Mouse (Mus musculus) lung, postnatal 10 days (tissue): ENCODE measurements around the gene Tnfrsf11a.
A peak's percentile ranks its signal among the peaks of the same experiment; 100 is the strongest.
"Not testable (repeated sequence)": the region's sequence is repeated elsewhere in the genome, so short reads cannot be mapped to it uniquely, and the experiment has no call there.

ENCODE experiments used
- DNase-seq: peaks from one replicate; pipeline ENCODE4 v3.0.0; 2021

Gene Tnfrsf11a

DNA sequence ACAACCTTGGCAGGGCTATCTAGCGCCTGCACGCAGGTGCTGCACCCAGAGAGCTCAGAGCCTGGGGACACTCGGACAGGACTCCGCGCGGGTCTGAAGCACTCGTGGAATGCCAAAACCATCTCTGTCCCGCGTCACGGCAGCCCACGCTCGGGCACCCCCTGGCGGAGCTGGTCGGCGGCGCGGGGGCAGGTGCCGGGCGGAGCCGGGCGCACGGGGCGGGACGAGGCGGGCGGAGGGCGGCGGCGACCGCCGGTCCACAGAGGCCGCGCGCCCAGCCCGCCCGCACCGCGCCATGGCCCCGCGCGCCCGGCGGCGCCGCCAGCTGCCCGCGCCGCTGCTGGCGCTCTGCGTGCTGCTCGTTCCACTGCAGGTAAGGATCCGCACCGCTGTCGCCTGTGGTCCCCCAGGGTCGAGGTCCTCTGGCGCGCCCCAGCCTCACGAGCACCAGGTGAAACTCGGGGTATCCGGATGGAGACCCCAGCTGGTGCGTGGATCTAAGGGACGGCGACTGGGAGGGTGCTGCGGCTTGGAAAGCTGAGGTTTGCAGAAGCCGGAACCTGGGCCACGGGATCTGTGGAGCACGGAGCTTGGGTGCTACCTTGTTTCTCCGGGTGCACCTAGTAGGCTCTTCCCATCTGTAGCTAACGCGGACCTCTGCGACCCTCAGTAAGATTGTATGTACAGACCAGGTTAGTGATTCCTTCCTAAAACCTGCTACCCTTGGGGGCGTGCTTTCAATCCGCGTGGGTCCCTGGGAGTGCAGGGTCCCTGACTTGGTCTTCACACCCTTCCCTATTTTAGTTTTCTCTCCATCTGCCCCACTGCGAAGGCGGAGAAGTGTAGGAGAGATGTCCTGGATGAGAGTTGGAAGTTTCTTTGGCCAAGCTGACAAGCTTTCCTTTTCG is at the start of gene Tnfrsf11a:
Gene Tnfrsf11a, plus strand, starts transcription at position 262 of the 908 bp plus-strand sequence.
- DNase-seq = peak; percentile 72

DNA sequence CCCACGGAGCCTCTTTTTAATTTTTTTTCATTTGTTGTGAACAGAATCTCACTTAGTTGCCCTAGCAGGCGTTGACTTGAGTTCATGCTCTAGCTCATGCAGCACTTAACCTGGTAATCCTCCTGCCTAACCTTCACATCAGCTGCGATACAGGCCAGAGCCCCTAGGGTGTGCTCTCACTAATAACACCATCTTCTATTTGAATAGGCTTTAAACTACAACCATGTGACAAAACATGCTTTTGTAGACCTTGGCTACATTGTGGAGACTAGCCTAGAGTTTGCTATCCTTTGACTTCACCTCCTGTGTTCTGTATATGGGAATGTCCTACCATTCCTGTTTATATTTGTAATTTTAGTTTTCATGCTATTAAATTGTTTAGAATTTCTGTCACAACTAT is 45.2 kb upstream of the Tnfrsf11a start:
- no peak for DNase-seq

DNA sequence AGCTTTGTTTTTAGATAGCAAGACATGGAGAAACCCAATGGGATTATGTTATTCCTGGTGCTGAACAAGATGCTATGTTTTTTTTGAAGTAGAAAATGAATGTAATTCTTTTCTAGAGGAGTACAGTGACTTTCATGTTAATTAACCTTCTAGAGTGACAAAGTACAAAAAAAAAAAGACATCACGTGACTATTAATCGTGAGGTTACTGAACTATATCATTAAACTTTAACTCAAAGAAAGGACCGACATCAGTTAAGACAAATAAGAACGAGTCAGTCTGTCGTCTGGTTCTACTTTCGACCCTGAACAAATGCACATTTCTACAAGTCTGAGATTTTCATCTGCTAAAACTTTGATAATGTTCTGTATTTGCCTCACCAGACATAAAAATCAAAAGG is 42.2 kb upstream of the Tnfrsf11a start:
- DNase-seq = no peak

DNA sequence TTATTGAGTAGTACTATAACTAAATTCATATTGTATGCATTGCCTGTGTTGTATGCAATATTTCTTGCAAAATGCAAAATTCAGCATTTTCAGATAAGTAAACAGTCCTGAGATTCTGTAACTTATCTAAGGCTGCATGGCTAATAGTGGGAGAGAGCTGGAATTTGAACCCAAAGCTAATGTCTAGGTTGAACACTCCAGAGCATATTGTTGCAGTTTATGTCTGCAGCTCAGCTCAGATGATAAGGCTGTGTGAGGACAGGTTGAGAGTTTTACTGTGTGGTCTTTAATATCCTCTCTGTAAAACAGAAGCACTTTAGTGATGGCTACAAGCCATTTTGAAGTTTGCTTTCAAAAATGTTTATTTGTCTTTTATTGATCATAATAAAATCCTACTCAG is 41.0 kb upstream of the Tnfrsf11a start:
- no peak for DNase-seq

DNA sequence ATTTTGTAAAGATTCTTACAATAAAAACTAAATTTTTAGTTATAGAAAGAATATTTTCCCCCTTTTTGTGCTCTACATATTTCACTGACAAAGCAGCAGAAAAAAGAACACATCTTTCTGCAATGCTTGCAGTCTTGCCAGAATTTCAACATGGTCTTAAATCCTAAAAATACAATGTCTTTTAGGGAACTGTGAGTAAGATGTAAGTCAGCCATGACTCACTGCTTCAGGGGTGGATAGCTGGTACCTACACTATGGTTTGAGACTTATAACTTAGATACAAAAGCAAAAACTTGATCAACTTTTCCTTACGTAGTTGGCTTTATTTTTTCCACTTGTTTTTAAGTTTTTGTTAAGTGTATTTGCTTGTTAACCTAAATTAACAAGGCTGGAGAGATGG is 38.0 kb upstream of the Tnfrsf11a start:
- DNase-seq = no peak

DNA sequence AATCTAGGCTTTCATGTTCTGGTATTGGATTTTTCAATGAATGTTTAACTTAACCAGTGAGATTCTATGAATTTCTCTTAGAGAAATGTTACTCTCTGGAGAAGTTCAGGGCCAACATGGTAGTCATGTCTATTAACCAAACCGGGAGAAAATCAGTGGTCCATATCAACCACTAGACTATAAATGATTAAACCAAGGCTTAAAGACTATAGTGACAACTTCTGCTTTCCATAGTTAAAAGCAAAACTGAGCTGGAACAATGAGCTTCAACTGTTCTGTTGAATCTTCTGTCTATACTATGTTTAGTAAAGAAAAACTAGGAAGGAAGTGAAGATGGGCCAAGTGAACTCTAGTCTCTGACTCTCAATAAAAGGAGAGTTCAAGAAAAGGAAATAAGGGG is 34.1 kb upstream of the Tnfrsf11a start:
- DNase-seq = no peak

DNA sequence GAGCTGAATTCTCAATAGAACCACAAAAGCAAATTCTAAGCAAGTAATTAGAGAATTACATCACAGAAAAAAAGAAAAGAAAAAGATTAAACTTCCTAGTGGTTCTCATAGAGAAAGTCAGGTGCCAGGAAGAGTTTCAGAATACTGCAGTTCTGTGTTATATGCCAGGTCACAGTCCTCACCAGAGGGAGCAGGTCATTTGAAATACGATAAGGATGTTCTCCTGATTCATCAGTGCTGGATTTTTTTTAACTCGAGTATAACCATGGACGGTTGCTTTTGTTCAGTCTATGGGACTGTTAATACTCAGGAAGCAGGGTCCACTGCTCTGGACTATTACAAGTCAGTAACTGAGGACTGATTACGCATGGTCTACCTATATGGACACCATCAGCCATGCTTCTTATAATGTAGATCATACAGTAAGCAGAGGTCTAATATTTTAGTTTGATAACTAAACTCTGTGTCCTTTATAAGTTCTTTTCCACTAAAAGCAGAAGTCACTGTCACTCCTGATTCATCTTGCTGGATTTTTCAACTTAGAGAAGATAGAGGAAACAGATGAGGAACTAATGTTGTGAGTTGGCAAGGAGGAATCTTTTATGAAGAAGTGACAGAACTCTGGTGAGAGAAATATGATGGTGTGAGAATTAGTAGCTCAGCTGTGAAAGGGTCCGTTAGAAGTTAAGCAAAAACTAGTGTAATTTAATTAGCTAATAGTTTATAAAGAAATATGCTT is 33.5 kb upstream of the Tnfrsf11a start:
- no peak for DNase-seq

- DNase-seq = no peak
These were observed 32.3 kb upstream of the Tnfrsf11a start for GRCm38 (mm10) chr1:105748091-105748799.

DNA sequence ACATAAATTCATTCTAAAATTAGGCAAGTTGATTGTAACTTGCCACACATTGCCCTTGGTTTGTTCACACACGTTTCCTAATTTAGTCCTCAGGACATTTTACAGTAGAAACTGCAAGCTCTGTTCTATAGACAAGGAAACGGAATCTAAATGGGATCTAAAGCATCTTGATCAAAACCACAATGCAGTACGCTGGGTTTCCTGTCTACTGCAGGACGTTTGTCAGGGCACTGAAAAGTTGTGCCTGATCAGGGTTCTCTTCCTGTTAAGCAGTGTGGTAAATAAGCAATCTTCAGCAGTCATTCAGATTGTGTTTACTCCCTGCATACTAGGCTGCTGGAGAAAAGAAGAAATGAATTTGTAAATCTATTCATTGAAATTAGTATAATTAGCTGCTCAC is 28.3 kb upstream of the Tnfrsf11a start:
- no peak for DNase-seq

DNA sequence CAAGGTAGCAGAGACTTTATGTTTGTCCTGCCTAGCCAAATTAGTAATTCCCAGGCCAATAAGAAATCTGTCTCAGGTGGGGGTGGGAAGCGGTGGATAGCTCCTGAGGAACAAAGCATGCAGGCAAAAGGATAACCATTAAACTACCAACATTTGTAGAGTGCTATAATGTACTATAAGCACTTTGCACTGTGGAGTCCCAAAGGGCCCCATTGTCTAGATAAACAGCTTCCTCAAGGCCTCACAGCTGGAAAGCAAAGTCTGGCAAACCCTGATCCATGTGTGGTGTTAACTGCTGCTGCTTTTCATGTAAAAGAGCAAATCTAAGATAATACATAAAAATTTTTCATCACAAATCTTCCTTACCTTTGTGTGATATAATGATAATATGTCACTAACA is 27.6 kb upstream of the Tnfrsf11a start:
- no peak for DNase-seq

- DNase-seq = no peak
These were observed 21.7 kb upstream of the Tnfrsf11a start for GRCm38 (mm10) chr1:105758798-105759197.

GRCm38 (mm10) chr1:105759422-105760165 is 20.9 kb upstream of the Tnfrsf11a start:
- DNase-seq = no peak

DNA sequence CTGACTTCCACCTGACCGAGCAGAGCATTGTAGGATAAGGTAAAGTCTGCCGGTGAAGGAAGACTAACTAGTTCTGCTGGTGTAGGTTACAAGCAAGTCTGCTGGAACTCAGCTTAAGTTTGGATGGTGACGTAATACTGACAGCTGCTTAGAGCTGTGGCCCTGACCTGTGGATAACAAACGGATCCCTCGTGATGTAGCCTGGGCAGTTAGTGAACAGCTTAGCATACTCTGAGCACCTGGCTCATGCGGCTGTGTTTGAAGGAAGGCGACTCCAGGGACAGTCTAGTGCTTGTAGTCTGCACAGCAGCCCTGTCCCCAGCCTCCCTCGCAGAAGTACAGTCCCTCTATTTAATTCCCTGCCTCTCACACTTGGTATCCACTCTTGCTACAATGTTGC is 14.9 kb upstream of the Tnfrsf11a start:
- no peak for DNase-seq

DNA sequence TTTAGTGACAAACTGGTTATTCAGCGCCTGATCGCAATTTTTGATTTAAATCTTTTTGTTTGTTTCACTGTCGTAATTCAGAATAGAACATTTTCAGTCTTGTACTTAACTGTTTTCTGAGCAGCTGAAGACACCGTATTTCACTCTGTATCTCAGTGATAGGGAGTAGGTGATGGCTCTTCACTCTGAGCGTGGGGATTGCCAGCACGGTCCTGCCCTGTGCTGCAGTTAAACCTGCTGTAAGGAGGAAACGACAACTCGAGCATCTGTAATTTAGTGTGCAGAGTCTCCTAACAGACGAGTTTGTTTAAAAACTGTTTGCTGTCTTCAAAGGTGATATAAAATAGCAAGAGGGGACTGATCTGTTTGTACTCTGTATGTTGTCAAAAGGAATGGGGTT is 14.4 kb upstream of the Tnfrsf11a start:
- not testable (repeated sequence) for DNase-seq

- no peak for DNase-seq
These were observed 12.1 kb upstream of the Tnfrsf11a start for GRCm38 (mm10) chr1:105768397-105768796.

DNA sequence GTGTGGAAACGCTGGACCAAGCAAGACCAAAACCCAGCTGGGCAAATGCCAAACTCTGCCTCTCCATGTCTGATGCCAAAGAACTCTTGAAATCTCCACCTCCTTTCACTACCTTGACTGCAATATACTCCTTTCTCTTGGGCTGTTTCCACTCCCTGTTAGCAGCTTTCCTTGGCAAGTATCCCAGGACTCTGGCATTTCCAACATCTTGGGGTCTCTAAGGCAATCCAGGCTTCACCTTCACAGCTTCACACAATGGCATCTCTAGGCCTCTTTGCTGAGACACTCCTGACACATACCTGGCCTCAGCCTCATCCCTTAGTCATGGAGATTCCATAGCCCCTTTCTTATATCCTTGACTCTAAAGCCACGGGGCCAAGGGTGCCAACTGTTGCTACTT is 9.8 kb upstream of the Tnfrsf11a start:
- DNase-seq = no peak

- peak; percentile 43 for DNase-seq
These were observed 4.1 kb upstream of the Tnfrsf11a start for GRCm38 (mm10) chr1:105776426-105776825.

DNA sequence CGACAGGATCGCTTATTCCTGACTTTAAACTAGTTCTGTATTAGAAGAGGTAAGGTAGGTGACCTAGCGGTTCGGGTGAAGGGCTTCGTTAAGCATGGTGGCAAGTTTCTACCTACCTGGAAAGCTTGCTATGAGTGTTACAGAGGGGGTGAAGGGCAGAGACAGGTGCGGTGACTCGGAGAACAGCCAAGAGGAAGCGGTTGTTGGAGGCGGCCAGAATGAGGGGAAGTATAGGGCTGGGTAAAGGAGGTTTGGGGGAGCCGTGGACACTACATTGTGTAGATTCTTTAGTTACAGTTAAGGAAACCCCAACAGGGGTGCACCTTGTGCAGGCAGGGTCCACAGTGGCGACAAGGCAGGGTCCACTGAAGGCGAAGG is 450 bp upstream of the Tnfrsf11a start:
- no peak for DNase-seq

DNA sequence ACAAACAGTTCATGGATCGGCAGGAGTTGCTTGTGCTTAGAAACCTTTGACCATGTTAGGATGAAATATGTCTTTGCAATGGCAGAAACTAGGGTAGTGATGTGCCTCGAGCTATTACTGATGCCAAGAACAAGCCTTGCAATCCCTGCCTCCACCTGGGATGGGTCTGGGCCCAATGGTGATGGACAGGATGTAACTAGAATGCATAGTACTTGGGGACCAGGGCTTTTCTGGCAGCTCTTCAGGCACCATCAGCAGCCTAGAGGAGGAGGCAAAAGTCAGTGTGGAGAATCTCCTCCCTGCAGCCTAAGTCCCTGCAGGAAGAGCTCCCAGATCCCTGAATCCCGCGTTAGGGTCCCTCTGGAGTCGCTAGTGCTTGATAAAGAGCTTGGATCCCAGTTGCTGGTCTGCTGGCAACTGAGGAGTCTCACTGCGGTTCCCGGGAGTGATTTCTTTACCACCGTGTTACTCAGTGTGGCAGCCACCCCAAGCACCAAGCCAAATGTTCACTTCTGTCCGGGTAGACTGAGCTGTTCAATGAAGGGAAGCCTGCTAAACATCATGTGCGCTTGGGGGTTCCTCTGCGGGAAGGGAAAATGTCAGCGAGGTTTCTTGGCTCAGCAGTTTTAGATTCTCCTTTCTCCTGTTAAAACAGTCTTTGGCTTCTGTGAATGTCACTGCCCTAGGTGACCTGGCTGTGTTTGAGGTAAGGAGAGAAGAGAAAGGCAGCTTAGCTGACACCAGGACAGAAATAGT is 1.1 kb downstream of the Tnfrsf11a start:
- DNase-seq = no peak

GRCm38 (mm10) chr1:105784257-105785016 is 3.9 kb downstream of the Tnfrsf11a start:
- DNase-seq = no peak

DNA sequence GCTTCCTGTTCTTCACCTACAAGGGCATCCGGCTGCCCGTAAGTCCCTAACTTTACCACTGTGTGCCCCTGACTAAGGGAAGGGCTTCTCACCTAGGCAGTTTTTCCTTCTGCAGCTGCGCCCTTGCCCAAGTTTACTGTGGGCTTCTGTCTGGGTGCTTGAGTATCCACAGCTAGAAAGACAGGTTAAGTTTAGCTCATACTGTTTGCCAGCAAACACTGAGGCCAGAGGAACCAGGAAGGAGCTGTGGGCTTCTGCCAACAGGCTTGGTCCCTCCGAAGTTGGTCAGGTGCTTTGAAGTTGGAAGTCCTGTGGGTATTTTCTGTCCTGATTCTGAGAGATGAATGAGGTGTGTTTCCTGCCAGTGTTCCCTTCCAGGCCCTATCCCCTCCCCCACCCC is 4.6 kb downstream of the Tnfrsf11a start:
- peak; percentile 15 for DNase-seq
